Mouse (Mus musculus) heart, adult 2 months (tissue): ENCODE data around the gene Tmem98. TPM values are rescaled to one million over a fixed set of nuclear protein-coding genes. Genes with fewer than 3 reads are reported as not detected.

Experiments used
- DNase-seq, 2 experiments: peaks; one replicate each; pipeline ENCODE4 v3.0.0; 2021
- H3K27ac ChIP-seq: fragments of 200-600 bp; 2 replicates; pipeline ENCODE4 v1.8.1; 2022
- H3K27me3 ChIP-seq: fragments of 200-500 bp; 2 replicates; pipeline ENCODE4 v1.6.1; 2012; ENCODE audit warnings: mild to moderate bottlenecking, low read length, inconsistent platforms, mixed read lengths; ENCODE audit not compliant: control insufficient read depth, insufficient read depth
- H3K36me3 ChIP-seq: fragments of 200-500 bp; 2 replicates; pipeline ENCODE4 v1.6.1; 2012; ENCODE audit warnings: low read length, inconsistent platforms; ENCODE audit not compliant: control insufficient read depth, insufficient read depth
- H3K4me1 ChIP-seq: fragments of 200-500 bp; 2 replicates; pipeline ENCODE4 v1.6.1; 2011; ENCODE audit warnings: low read length; ENCODE audit not compliant: control insufficient read depth, insufficient read depth
- H3K4me3 ChIP-seq: fragments of 200-600 bp; 2 replicates; pipeline ENCODE4 v1.8.1; 2022
- H3K79me2 ChIP-seq: fragments of 200-500 bp; replicated peaks from 2 replicates; pipeline ENCODE4 v1.6.1; 2012; ENCODE audit warnings: mild to moderate bottlenecking, inconsistent platforms, low read length, moderate library complexity, mixed read lengths; ENCODE audit not compliant: control insufficient read depth, insufficient read depth
- H3K9ac ChIP-seq: fragments of 200-500 bp; 2 replicates; pipeline ENCODE4 v1.6.1; 2012; ENCODE audit warnings: low read depth, mild to moderate bottlenecking, control low read depth, inconsistent platforms, low read length, mixed read lengths
- CTCF ChIP-seq: fragments of 200-600 bp; IDR thresholded peaks from 2 replicates; pipeline ENCODE4 v1.8.1; 2022; ENCODE audit warnings: antibody characterized with exemption, mild to moderate bottlenecking, moderate library complexity
- EP300 ChIP-seq: fragments of 200-500 bp; IDR thresholded peaks from 2 replicates; pipeline ENCODE4 v1.6.1; 2011; ENCODE audit warnings: low read depth, low read length, control low read depth; ENCODE audit not compliant: insufficient read depth
- POLR2A ChIP-seq: fragments of 200-500 bp; IDR thresholded peaks from 2 replicates; pipeline ENCODE4 v1.6.1; 2011; ENCODE audit warnings: mild to moderate bottlenecking, low read depth, low read length, control low read depth; ENCODE audit not compliant: insufficient read depth
- WGBS: fragments of 180-500 bp; shearing (Covaris S2); methylation state at CpG from one replicate; pipeline ENCODE4 v1.1.7; 2018; 5-methylcytosine and 5-hydroxymethylcytosine counted together
- intact Hi-C: fragments of 180-260 bp; cut with DNase I; formaldehyde crosslinking; loops from one replicate; pipeline ENCODE4 v1.15.1; 2025
- polyA plus RNA-seq: library from polyadenylated mRNA; depleted of rRNA; stranded (reverse); fragments of >200 nt; gene quantifications from 2 replicates; pipeline ENCODE4 v1.2.3, GENCODE M21; 2012
- total RNA-seq, 2 experiments: library from RNA; stranded (reverse); gene quantifications; 2 replicates each; pipeline ENCODE4 v1.2.3; 2021

Tmem98 gene
- total and polyA plus RNA-seq, 3 experiments: 11.2 to 29.3 (median 12.8) TPM

- no peaks in the 10 kb centered on the region for H3K79me2 ChIP-seq
- H3K9ac ChIP-seq: no peak overlapping the region
- intact Hi-C loops: no loop called here
- H3K4me3 ChIP-seq: no peak overlapping the region
- no peak overlapping the region for H3K27ac ChIP-seq
- H3K27me3 ChIP-seq: no peaks in the 10 kb centered on the region
- TF ChIP-seq POLR2A (no peak), EP300 (no peak), CTCF (no peak)
- H3K36me3 ChIP-seq: no peaks in the 10 kb centered on the region
- H3K4me1 ChIP-seq: no peaks in the 10 kb centered on the region
- WGBS: 71% methylated on average over 4 of the region's 4 CpGs
- no peak for DNase-seq
Measured at GRCm38 (mm10) chr11:80835841-80836240, 25.9 kb downstream of the Tmem98 start.

DNA sequence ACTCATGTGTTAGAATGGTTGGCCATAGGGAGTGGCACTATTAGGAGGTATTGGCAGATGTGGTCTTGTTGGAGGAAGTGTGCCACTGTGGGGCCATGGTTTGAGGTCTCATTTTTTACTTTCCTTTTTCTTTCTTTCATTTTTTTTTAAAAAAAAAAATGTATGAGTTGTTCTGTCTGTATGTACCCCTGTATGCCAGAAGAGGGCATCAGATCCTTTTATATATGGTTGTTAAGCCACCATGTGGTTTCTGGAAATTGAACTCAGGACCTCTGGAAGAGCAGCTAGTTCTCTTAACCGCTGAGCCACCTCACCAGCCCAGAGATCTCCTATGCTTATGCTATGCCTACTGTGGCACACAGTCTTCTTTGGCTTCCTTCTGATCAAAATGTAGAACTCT, 28.7 kb downstream of the Tmem98 start:
- Histone ChIP-seq H3K9ac (no peak overlapping the region), H3K27ac (no peak overlapping the region), H3K27me3 (no peaks in the 10 kb centered on the region; the same call in 1 of the 2 replicates), H3K4me1 (no peaks in the 10 kb centered on the region), H3K79me2 (no peaks in the 10 kb centered on the region), H3K36me3 (no peaks in the 10 kb centered on the region), H3K4me3 (no peak overlapping the region)
- TF ChIP-seq CTCF: peak; percentile 33
- TF ChIP-seq EP300: no peak
- no peak for DNase-seq
- 79% methylated on average over 1 of the region's 1 CpGs for WGBS
- intact Hi-C loops: no loop called here

DNA sequence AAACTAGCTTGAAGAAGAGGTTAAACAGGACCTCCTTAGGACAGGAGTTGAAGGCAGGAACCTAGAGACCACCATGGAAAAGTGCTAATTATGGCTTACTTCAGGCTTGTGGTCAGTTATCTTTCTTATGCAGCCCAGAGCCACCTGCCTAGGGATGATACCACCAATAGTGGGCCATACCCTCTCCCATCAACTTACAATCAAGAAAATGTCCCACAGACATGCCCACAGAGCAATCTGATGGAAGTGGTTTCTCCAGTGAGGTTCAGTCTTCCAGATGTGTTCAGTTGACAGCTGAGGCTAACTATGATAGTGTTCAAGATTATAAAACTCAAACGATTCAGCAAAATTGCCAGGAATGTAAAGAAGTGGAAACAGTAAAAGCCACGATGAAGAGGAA, 33.5 kb downstream of the Tmem98 start:
- Histone ChIP-seq H3K36me3 (no peaks in the 10 kb centered on the region), H3K79me2 (no peaks in the 10 kb centered on the region), H3K27ac (no peak overlapping the region), H3K9ac (no peak overlapping the region), H3K4me1 (no peaks in the 10 kb centered on the region), H3K27me3 (no peaks in the 10 kb centered on the region; the same call in 1 of the 2 replicates), H3K4me3 (no peak overlapping the region)
- DNase-seq: no peak
- intact Hi-C loops: no loop called here
- TF ChIP-seq EP300 (no peak), POLR2A (no peak), CTCF (no peak)
- 63% methylated on average over 2 of the region's 2 CpGs for WGBS

DNA sequence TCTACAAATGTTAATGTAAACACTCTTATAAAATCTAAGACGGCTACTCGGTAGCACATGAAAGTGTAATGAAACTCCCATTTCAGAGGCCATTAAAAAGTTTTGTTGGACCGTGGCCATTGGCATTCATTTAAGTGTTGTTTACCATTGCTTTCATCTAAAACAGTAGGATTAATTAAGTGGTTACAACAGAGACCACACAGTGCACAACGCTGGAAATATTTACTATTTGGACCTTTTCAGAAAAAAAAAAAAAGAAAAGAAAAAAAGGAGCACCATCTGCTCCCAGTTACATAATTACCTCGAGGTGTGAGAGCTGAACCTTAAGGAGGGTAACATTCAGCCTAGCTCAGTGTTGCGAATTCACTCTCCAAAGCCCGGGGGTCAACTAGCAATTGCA, 35.5 kb downstream of the Tmem98 start:
- Histone ChIP-seq H3K27me3 (no peaks in the 10 kb centered on the region; the same call in 1 of the 2 replicates), H3K79me2 (no peaks in the 10 kb centered on the region), H3K4me3 (no peak overlapping the region), H3K9ac (no peak overlapping the region), H3K4me1 (no peaks in the 10 kb centered on the region), H3K36me3 (no peaks in the 10 kb centered on the region), H3K27ac (no peak overlapping the region)
- DNase-seq: no peak
- TF ChIP-seq POLR2A (no peak), EP300 (no peak), CTCF (no peak)
- WGBS: 80% methylated on average over 7 of the region's 7 CpGs
- intact Hi-C loops: no loop called here

DNA sequence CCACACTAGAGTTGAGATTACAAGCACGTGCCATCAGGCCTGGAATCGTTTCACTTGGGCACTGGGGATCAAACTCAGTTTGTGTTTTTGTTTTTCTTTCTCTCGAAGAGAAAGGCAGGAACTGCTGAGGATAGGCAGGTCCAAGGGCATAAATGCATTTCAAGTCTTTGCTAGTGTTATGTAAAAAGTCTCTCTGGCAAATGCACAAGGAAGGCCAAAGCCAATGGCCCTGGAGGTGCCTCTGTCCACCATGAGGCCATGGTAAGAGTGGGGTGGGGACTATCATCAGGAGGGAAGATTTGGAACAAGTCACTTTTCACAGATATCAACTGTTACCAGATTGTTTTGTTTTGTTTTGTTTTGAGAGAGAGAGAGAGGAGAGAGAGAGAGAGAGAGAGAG, 36.1 kb downstream of the Tmem98 start:
- Histone ChIP-seq H3K27ac (no peak overlapping the region), H3K27me3 (no peaks in the 10 kb centered on the region; the same call in 1 of the 2 replicates), H3K4me3 (no peak overlapping the region), H3K79me2 (no peaks in the 10 kb centered on the region), H3K9ac (no peak overlapping the region), H3K36me3 (no peaks in the 10 kb centered on the region), H3K4me1 (no peaks in the 10 kb centered on the region)
- no peak for DNase-seq
- intact Hi-C loops: no loop called here
- no peak for TF ChIP-seq POLR2A
- TF ChIP-seq EP300: no peak
- no peak for TF ChIP-seq CTCF
- 23% methylated on average over 3 of the region's 3 CpGs for WGBS

GRCm38 (mm10) chr11:80848131-80848530, 38.2 kb downstream of the Tmem98 start:
- no peak overlapping the region for H3K4me3 ChIP-seq
- DNase-seq: no peak
- H3K27ac ChIP-seq: no peak overlapping the region
- no peaks in the 10 kb centered on the region for H3K36me3 ChIP-seq
- 80% methylated on average over 5 of the region's 5 CpGs for WGBS
- H3K79me2 ChIP-seq: no peaks in the 10 kb centered on the region
- TF ChIP-seq CTCF: no peak
- TF ChIP-seq EP300: no peak
- TF ChIP-seq POLR2A: no peak
- no peaks in the 10 kb centered on the region for H3K4me1 ChIP-seq
- H3K9ac ChIP-seq: no peak overlapping the region
- intact Hi-C loops: no loop called here
- H3K27me3 ChIP-seq: no peaks in the 10 kb centered on the region

GRCm38 (mm10) chr11:80851859-80852258, 41.9 kb downstream of the Tmem98 start:
- WGBS: 35% methylated on average over 5 of the region's 5 CpGs
- Histone ChIP-seq H3K36me3 (no peaks in the 10 kb centered on the region), H3K79me2 (no peaks in the 10 kb centered on the region), H3K9ac (no peak overlapping the region), H3K4me1 (no peaks in the 10 kb centered on the region), H3K27me3 (no peaks in the 10 kb centered on the region), H3K4me3 (no peak overlapping the region), H3K27ac (no peak overlapping the region)
- peak in 1 of 2 experiments; percentile 21 for DNase-seq
- no peak for TF ChIP-seq POLR2A
- TF ChIP-seq EP300: no peak
- peak; percentile 77 for TF ChIP-seq CTCF
- intact Hi-C loops: loop anchor here (1.0 kb wide), 1 partner anchor 156 kb away; no protein-coding TSS in a partner anchor
